Mouse (Mus musculus): ENCODE measurements around the gene Hsbp1. TPM values are rescaled to one million over a fixed set of nuclear protein-coding genes. Genes with fewer than 3 reads are reported as not detected.
A peak's percentile ranks its signal among the peaks of the same experiment; 100 is the strongest.
"Not testable (repeated sequence)": the region's sequence is repeated elsewhere in the genome, so short reads cannot be mapped to it uniquely, and the experiment has no call there.

Gene Hsbp1
- polyA plus RNA-seq, 1 experiment from 2014 or later = 264 TPM

DNA sequence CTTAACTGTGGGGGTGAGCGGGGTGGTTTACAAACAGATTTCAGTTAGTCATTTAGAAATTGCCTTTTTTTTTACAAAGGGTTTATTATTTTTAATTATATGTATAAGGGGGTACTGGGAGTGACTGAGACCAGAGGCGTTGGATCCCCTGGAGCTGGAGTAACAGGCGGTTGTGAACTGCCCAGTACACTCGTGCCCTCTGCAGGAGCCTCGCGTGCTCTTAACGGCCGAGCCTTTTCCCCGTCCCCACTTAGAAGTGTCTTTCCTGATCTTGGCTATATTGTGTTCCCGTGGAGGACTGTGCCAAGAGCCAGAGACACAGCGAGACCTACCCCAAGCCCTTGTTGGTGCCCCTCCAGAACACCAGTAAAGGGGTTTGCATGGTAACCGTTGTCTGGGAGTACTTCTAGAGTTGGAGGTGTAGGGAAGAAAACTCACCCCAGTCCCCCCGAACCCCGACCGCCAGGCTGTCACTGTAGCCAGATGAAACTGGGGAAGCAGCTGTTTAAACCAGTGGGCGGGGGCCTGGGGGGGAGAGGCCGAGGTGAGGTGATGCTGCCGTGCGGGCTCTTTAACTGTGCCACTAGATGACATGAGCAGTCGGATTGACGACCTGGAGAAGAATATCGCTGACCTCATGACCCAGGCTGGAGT is 868 bp downstream of the Hsbp1 start:
- no peak overlapping the region for H3K27ac ChIP-seq (ENCODE audit: low read length)
- H3K4me3 ChIP-seq (ENCODE audit: low read length) = peak overlapping the region; percentile 99
- peak; percentile 28; the same call in 1 of the 2 replicates for ATAC-seq
- 44% methylated on average over 22 of the region's 22 CpGs for WGBS
- peak overlapping the region; percentile 69 for H3K4me2 ChIP-seq (ENCODE audit: low read depth, low read length)
- peaks cover 5% of the 10 kb centered on the region; the same call in 1 of the 2 replicates for H3K9me3 ChIP-seq (ENCODE audit: control insufficient read depth, low read length)
- H3K27me3 ChIP-seq (replicated peaks; ENCODE audit: control insufficient read depth, insufficient read depth, low read length) = 0 out of 2 replicates have a peak, but pooled peaks cover 2% of the 10 kb centered on the region
- peaks cover 12% of the 10 kb centered on the region; the same call in 1 of the 2 replicates for H3K36me3 ChIP-seq (ENCODE audit: control insufficient read depth, insufficient read depth, low read length)
- H3K9ac ChIP-seq (ENCODE audit: low read depth, low read length) = peak overlapping the region; percentile 86
- H3K4me1 ChIP-seq (ENCODE audit: control insufficient read depth, insufficient read depth, low read length) = peaks cover 8% of the 10 kb centered on the region

DNA sequence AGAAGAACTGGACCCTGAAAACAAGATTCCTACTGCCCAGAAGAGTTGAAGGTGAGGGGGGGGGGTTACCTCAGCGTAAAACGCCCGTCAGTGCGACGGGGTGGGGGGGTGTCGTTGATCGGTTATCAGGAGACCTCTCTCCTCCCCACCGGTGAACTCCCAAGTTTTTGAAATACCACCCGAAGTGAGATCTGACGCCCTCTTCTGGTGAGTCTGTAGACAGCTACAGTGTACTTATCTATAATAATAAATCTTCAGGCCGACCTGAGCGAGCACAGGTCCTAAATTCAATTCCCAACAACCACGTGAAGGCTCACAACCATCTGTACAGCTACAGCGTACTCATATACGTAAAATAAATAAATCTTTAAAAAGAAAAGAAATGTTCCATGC is 1.4 kb downstream of the Hsbp1 start:
- H3K27ac ChIP-seq (ENCODE audit: low read length) = no peak overlapping the region
- peaks cover 5% of the 10 kb centered on the region; the same call in 1 of the 2 replicates for H3K9me3 ChIP-seq (ENCODE audit: control insufficient read depth, low read length)
- 0 out of 2 replicates have a peak, but pooled peaks cover 2% of the 10 kb centered on the region for H3K27me3 ChIP-seq (replicated peaks; ENCODE audit: control insufficient read depth, insufficient read depth, low read length)
- no peak overlapping the region for H3K9ac ChIP-seq (ENCODE audit: low read depth, low read length)
- peaks cover 12% of the 10 kb centered on the region for H3K36me3 ChIP-seq (ENCODE audit: control insufficient read depth, insufficient read depth, low read length)
- peaks cover 8% of the 10 kb centered on the region for H3K4me1 ChIP-seq (ENCODE audit: control insufficient read depth, insufficient read depth, low read length)
- 84% methylated on average over 15 of the region's 15 CpGs for WGBS
- no peak overlapping the region for H3K4me3 ChIP-seq (ENCODE audit: low read length)
- H3K4me2 ChIP-seq (ENCODE audit: low read depth, low read length) = peak overlapping the region; percentile 69; the same call in 1 of the 2 replicates
- no peak for ATAC-seq

- WGBS = 91% methylated on average over 19 of the region's 19 CpGs
- Histone ChIP-seq H3K9me3 (ENCODE audit: control insufficient read depth, low read length) (no peaks in the 10 kb centered on the region), H3K4me3 (ENCODE audit: low read length) (no peak overlapping the region), H3K4me2 (ENCODE audit: low read depth, low read length) (no peak overlapping the region), H3K4me1 (ENCODE audit: control insufficient read depth, insufficient read depth, low read length) (no peaks in the 10 kb centered on the region), H3K27ac (ENCODE audit: low read length) (no peak overlapping the region), H3K36me3 (ENCODE audit: control insufficient read depth, insufficient read depth, low read length) (peaks cover 12% of the 10 kb centered on the region), H3K27me3 (replicated peaks; ENCODE audit: control insufficient read depth, insufficient read depth, low read length) (no peaks in the 10 kb centered on the region), H3K9ac (ENCODE audit: low read depth, low read length) (no peak overlapping the region)
- ATAC-seq = no peak
These were observed 7.4 kb downstream of the Hsbp1 start for GRCm38 (mm10) chr8:119351647-119352046.

- H3K4me2 ChIP-seq (ENCODE audit: low read depth, low read length) = no peak overlapping the region
- H3K4me1 ChIP-seq (ENCODE audit: control insufficient read depth, insufficient read depth, low read length) = no peaks in the 10 kb centered on the region
- ATAC-seq = no peak
These were observed 8.8 kb downstream of the Hsbp1 start for GRCm38 (mm10) chr8:119352977-119353658.

GRCm38 (mm10) chr8:119353659-119354023 is 9.4 kb downstream of the Hsbp1 start:
- no peak overlapping the region for H3K4me3 ChIP-seq (ENCODE audit: low read length)
- peaks cover 8% of the 10 kb centered on the region for H3K36me3 ChIP-seq (ENCODE audit: control insufficient read depth, insufficient read depth, low read length)
- no peaks in the 10 kb centered on the region for H3K4me1 ChIP-seq (ENCODE audit: control insufficient read depth, insufficient read depth, low read length)
- H3K27ac ChIP-seq (ENCODE audit: low read length) = no peak overlapping the region
- WGBS = 86% methylated on average over 6 of the region's 6 CpGs
- H3K9me3 ChIP-seq (ENCODE audit: control insufficient read depth, low read length) = no peaks in the 10 kb centered on the region
- ATAC-seq = no peak
- H3K4me2 ChIP-seq (ENCODE audit: low read depth, low read length) = no peak overlapping the region
- H3K27me3 ChIP-seq (replicated peaks; ENCODE audit: control insufficient read depth, insufficient read depth, low read length) = no peaks in the 10 kb centered on the region
- no peak overlapping the region for H3K9ac ChIP-seq (ENCODE audit: low read depth, low read length)

More at GRCm38 (mm10) chr8:119352977-119353658, 8.8 kb downstream of the Hsbp1 start:
- H3K9me3 ChIP-seq (ENCODE audit: control insufficient read depth, low read length) = no peaks in the 10 kb centered on the region
- peaks cover 9% of the 10 kb centered on the region for H3K36me3 ChIP-seq (ENCODE audit: control insufficient read depth, insufficient read depth, low read length)
- no peaks in the 10 kb centered on the region for H3K27me3 ChIP-seq (replicated peaks; ENCODE audit: control insufficient read depth, insufficient read depth, low read length)
- no peak overlapping the region for H3K27ac ChIP-seq (ENCODE audit: low read length)
- no peak overlapping the region for H3K4me3 ChIP-seq (ENCODE audit: low read length)
- H3K9ac ChIP-seq (ENCODE audit: low read depth, low read length) = no peak overlapping the region
- WGBS = 73% methylated on average over 10 of the region's 10 CpGs

DNA sequence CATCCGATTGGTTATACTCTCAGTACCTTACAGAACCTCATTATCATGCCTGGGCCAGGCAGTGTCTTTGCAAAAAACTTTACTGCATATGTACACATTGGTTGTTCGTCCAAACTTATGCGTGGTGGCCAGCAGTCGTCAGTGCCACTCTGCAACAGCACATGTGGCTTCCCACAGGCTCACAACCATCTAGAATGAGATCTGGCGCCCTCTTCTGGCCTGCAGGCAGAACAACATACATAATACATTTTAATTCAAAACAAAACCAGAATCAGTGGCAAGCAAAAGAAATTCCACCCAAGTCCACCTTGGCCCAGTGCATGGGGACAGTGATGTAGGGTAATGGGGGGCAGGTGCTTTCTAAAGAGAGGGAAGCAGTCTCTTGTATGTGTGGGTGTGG is 12.3 kb downstream of the Hsbp1 start:
- not testable (repeated sequence) for H3K27me3 ChIP-seq (replicated peaks; ENCODE audit: control insufficient read depth, insufficient read depth, low read length); H3K9me3 ChIP-seq (ENCODE audit: control insufficient read depth, low read length); H3K4me1 ChIP-seq (ENCODE audit: control insufficient read depth, insufficient read depth, low read length); ATAC-seq; H3K4me3 ChIP-seq (ENCODE audit: low read length); H3K27ac ChIP-seq (ENCODE audit: low read length); H3K9ac ChIP-seq (ENCODE audit: low read depth, low read length); H3K4me2 ChIP-seq (ENCODE audit: low read depth, low read length); H3K36me3 ChIP-seq (ENCODE audit: control insufficient read depth, insufficient read depth, low read length)
- 64% methylated on average over 5 of the region's 5 CpGs for WGBS

- H3K4me3 ChIP-seq (ENCODE audit: low read length) = no peak overlapping the region
- H3K27ac ChIP-seq (ENCODE audit: low read length) = no peak overlapping the region
- no peaks in the 10 kb centered on the region for H3K9me3 ChIP-seq (ENCODE audit: control insufficient read depth, low read length)
- H3K36me3 ChIP-seq (ENCODE audit: control insufficient read depth, insufficient read depth, low read length) = no peaks in the 10 kb centered on the region
- no peak overlapping the region for H3K4me2 ChIP-seq (ENCODE audit: low read depth, low read length)
- H3K27me3 ChIP-seq (replicated peaks; ENCODE audit: control insufficient read depth, insufficient read depth, low read length) = no peaks in the 10 kb centered on the region
- no peaks in the 10 kb centered on the region for H3K4me1 ChIP-seq (ENCODE audit: control insufficient read depth, insufficient read depth, low read length)
- ATAC-seq = no peak
- 71% methylated on average over 7 of the region's 7 CpGs for WGBS
- H3K9ac ChIP-seq (ENCODE audit: low read depth, low read length) = no peak overlapping the region
These were observed 13.9 kb downstream of the Hsbp1 start for GRCm38 (mm10) chr8:119358175-119358574.

- H3K9ac ChIP-seq (ENCODE audit: low read depth, low read length) = no peak overlapping the region
- no peaks in the 10 kb centered on the region for H3K9me3 ChIP-seq (ENCODE audit: control insufficient read depth, low read length)
- ATAC-seq = 0 out of 2 replicates have a peak, but pooled peaks have one; percentile 28
- WGBS = 48% methylated on average over 14 of the region's 14 CpGs
- H3K27me3 ChIP-seq (replicated peaks; ENCODE audit: control insufficient read depth, insufficient read depth, low read length) = no peaks in the 10 kb centered on the region
- no peak overlapping the region for H3K4me3 ChIP-seq (ENCODE audit: low read length)
- no peak overlapping the region for H3K27ac ChIP-seq (ENCODE audit: low read length)
- H3K36me3 ChIP-seq (ENCODE audit: control insufficient read depth, insufficient read depth, low read length) = no peaks in the 10 kb centered on the region
- H3K4me2 ChIP-seq (ENCODE audit: low read depth, low read length) = no peak overlapping the region
- H3K4me1 ChIP-seq (ENCODE audit: control insufficient read depth, insufficient read depth, low read length) = no peaks in the 10 kb centered on the region
These were observed 14.5 kb downstream of the Hsbp1 start for GRCm38 (mm10) chr8:119358836-119359235.

GRCm38 (mm10) chr8:119360686-119361295 is 16.5 kb downstream of the Hsbp1 start:
- H3K4me1 ChIP-seq (ENCODE audit: control insufficient read depth, insufficient read depth, low read length) = no peaks in the 10 kb centered on the region
- H3K9ac ChIP-seq (ENCODE audit: low read depth, low read length) = no peak overlapping the region
- no peak for ATAC-seq
- no peak overlapping the region for H3K4me3 ChIP-seq (ENCODE audit: low read length)
- no peaks in the 10 kb centered on the region for H3K27me3 ChIP-seq (replicated peaks; ENCODE audit: control insufficient read depth, insufficient read depth, low read length)
- no peak overlapping the region for H3K27ac ChIP-seq (ENCODE audit: low read length)
- H3K9me3 ChIP-seq (ENCODE audit: control insufficient read depth, low read length) = no peaks in the 10 kb centered on the region
- no peaks in the 10 kb centered on the region for H3K36me3 ChIP-seq (ENCODE audit: control insufficient read depth, insufficient read depth, low read length)
- H3K4me2 ChIP-seq (ENCODE audit: low read depth, low read length) = no peak overlapping the region
- 41% methylated on average over 8 of the region's 8 CpGs for WGBS

All from intestine, embryonic 16.5 days (tissue).